Mouse (Mus musculus): Measurements from ENCODE around the gene Olfr1417.

DNA sequence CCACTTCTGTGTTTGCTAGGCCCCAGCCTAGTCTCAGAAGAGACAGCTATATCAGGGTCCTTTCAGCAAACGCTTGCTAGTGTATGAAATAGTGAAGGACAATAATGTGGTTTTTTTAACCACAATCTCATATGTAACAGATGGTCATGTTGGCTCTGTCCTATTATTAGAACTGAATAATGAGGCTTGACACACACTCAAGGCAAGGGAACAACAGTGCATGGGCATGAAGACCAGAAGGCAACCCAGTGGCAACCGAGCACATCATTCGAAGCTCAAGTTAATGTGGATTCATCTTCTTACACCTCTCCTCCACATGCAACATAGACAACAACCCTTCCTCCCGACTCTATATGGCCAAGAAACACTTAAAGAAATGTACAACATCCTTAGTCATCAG, 7.3 kb upstream of the Olfr1417 start:
- no peak for TF ChIP-seq CTCF (IDR thresholded peaks at IDR 0.05; ENCODE audit: low read depth)
- no peak for TF ChIP-seq EP300 (IDR thresholded peaks at IDR 0.05; ENCODE audit: low read depth)
